Mouse (Mus musculus) splenic B cell, adult 2 months (primary cell): ENCODE results near the gene Lonp2.

ENCODE experiments used
- DNase-seq: peaks from one replicate; pipeline ENCODE4 v3.0.0-alpha.2; 2011; ENCODE audit warnings: low read depth, low spot score
- H3K27me3 ChIP-seq: 2 replicates; pipeline ENCODE4 v1.6.1; 2012; ENCODE audit warnings: mild to moderate bottlenecking, low read length, moderate library complexity, mixed read lengths; ENCODE audit not compliant: control insufficient read depth, poor library complexity, insufficient read depth, severe bottlenecking
- H3K36me3 ChIP-seq: 2 replicates; pipeline ENCODE4 v1.6.1; 2012; ENCODE audit warnings: mild to moderate bottlenecking, low read length, moderate library complexity, mixed read lengths; ENCODE audit not compliant: control insufficient read depth, poor library complexity, insufficient read depth, severe bottlenecking

Gene Lonp2

GRCm38 (mm10) chr8:86651416-86651815 lies 27.6 kb downstream of the Lonp2 start:
- DNase-seq: no peak
- no peaks in the 10 kb centered on the region for H3K27me3 ChIP-seq
- peaks cover 10% of the 10 kb centered on the region; the same call in 1 of the 2 replicates for H3K36me3 ChIP-seq

GRCm38 (mm10) chr8:86652546-86652945 lies 28.7 kb downstream of the Lonp2 start:
- no peaks in the 10 kb centered on the region for H3K27me3 ChIP-seq
- H3K36me3 ChIP-seq: peaks cover 10% of the 10 kb centered on the region; the same call in 1 of the 2 replicates
- DNase-seq: no peak

GRCm38 (mm10) chr8:86654578-86654977 lies 30.7 kb downstream of the Lonp2 start:
- peak; percentile 7 for DNase-seq
- Histone ChIP-seq H3K36me3 (peaks cover 10% of the 10 kb centered on the region; the same call in 1 of the 2 replicates), H3K27me3 (no peaks in the 10 kb centered on the region)

GRCm38 (mm10) chr8:86668750-86669149 lies 44.9 kb downstream of the Lonp2 start:
- no peak for DNase-seq
- Histone ChIP-seq H3K36me3 (peaks cover 9% of the 10 kb centered on the region), H3K27me3 (no peaks in the 10 kb centered on the region)

- Histone ChIP-seq H3K27me3 (no peaks in the 10 kb centered on the region), H3K36me3 (peaks cover 9% of the 10 kb centered on the region)
- DNase-seq: no peak
Observed at GRCm38 (mm10) chr8:86669259-86669658, 45.4 kb downstream of the Lonp2 start.

- Histone ChIP-seq H3K27me3 (no peaks in the 10 kb centered on the region), H3K36me3 (peaks cover 7% of the 10 kb centered on the region; the same call in 1 of the 2 replicates)
- no peak for DNase-seq
Observed at GRCm38 (mm10) chr8:86686629-86687028, 62.8 kb downstream of the Lonp2 start.

- H3K36me3 ChIP-seq: peaks cover 9% of the 10 kb centered on the region; the same call in 1 of the 2 replicates
- no peak for DNase-seq
- no peaks in the 10 kb centered on the region for H3K27me3 ChIP-seq
Observed at GRCm38 (mm10) chr8:86692107-86692506, 68.3 kb downstream of the Lonp2 start.

- Histone ChIP-seq H3K27me3 (no peaks in the 10 kb centered on the region), H3K36me3 (0 out of 2 replicates have a peak, but pooled peaks cover 8% of the 10 kb centered on the region)
- no peak for DNase-seq
Observed at GRCm38 (mm10) chr8:86694011-86694410, 70.2 kb downstream of the Lonp2 start.

GRCm38 (mm10) chr8:86695703-86696102 lies 71.9 kb downstream of the Lonp2 start:
- DNase-seq: no peak
- Histone ChIP-seq H3K27me3 (no peaks in the 10 kb centered on the region), H3K36me3 (0 out of 2 replicates have a peak, but pooled peaks cover 2% of the 10 kb centered on the region)

- Histone ChIP-seq H3K36me3 (no peaks in the 10 kb centered on the region; the same call in 1 of the 2 replicates), H3K27me3 (no peaks in the 10 kb centered on the region)
- no peak for DNase-seq
Observed at GRCm38 (mm10) chr8:86698811-86699421, 75.1 kb downstream of the Lonp2 start.

- Histone ChIP-seq H3K27me3 (no peaks in the 10 kb centered on the region), H3K36me3 (no peaks in the 10 kb centered on the region; the same call in 1 of the 2 replicates)
- peak; percentile 36 for DNase-seq
Observed at GRCm38 (mm10) chr8:86699471-86699870, 75.6 kb downstream of the Lonp2 start.

GRCm38 (mm10) chr8:86702453-86702852 lies 78.6 kb downstream of the Lonp2 start:
- no peak for DNase-seq
- Histone ChIP-seq H3K27me3 (no peaks in the 10 kb centered on the region), H3K36me3 (peaks cover 3% of the 10 kb centered on the region; the same call in 1 of the 2 replicates)

- DNase-seq: no peak
- peaks cover 4% of the 10 kb centered on the region for H3K36me3 ChIP-seq
- H3K27me3 ChIP-seq: no peaks in the 10 kb centered on the region
Observed at GRCm38 (mm10) chr8:86705317-86705716, 81.5 kb downstream of the Lonp2 start.

GRCm38 (mm10) chr8:86706756-86707155 lies 82.9 kb downstream of the Lonp2 start:
- Histone ChIP-seq H3K27me3 (no peaks in the 10 kb centered on the region), H3K36me3 (peaks cover 13% of the 10 kb centered on the region)
- no peak for DNase-seq

- peak; percentile 74 for DNase-seq
- Histone ChIP-seq H3K36me3 (peaks cover 13% of the 10 kb centered on the region; the same call in 1 of the 2 replicates), H3K27me3 (no peaks in the 10 kb centered on the region)
Observed at GRCm38 (mm10) chr8:86707873-86708272, 84.0 kb downstream of the Lonp2 start.

GRCm38 (mm10) chr8:86712594-86712993 lies 88.8 kb downstream of the Lonp2 start:
- DNase-seq: no peak
- Histone ChIP-seq H3K36me3 (peaks cover 21% of the 10 kb centered on the region; the same call in 1 of the 2 replicates), H3K27me3 (no peaks in the 10 kb centered on the region)
